Mouse (Mus musculus) heart, postnatal 10 days (tissue): ENCODE measurements around the gene Trim14. TPM values are rescaled to one million over a fixed set of nuclear protein-coding genes. Genes with fewer than 3 reads are reported as not detected.

Experiments used
- DNase-seq, 2 experiments: peaks; one replicate each; pipeline ENCODE4 v3.0.0; 2021
- intact Hi-C: fragments of 180-260 bp; cut with DNase I; formaldehyde crosslinking; loops from one replicate; pipeline ENCODE4 v1.15.1; 2025
- total RNA-seq, 2 experiments: library from RNA; stranded (reverse); gene quantifications; 2 replicates each; pipeline ENCODE4 v1.2.3; 2021

Gene Trim14
- total RNA-seq, 2 experiments from 2014 or later = 0.79 to 0.84 TPM

DNA sequence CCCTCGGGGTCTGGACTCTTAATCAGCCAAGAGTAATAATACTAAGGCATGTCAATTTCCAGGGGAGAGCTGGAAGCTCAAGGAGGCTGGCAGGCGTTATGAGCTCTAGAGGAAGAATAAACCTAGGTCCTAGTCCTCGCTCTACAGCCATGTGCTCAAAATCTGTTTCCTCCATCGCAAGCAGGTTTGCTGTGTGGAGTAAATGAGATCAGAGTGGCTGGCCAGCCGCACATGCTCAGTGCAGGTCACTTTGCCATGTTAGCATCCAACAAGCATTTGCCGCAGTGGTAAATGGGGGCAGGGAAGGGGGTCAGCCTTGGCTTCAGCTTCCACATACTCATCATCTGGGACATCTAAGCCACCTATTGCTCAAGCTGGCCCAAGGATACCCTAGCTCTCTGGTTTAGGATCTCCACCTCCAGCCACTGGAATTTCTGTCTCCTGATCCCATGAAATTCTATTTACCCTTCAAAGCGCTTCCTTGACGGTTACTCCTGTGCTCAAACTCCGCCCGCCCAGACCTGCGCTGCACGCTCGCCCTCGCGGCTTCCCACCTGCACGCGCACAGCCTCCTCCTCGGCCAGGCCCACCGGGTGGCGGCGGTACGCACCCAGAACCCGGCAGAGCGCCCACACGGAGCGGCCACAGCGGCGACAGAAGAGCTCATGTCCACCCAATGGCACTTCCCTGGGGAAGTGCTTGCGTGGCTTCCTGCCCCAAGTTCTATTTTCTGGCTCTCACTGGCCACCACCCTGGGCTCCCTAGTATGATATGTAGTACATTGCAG lies 1.8 kb downstream of the Trim14 start:
- intact Hi-C loops = loop anchor here (10.0 kb wide), 1 partner anchor 121 kb away; the partner anchor contains the start of gene Tbc1d2

GRCm38 (mm10) chr4:46532926-46533325 lies 3.0 kb downstream of the Trim14 start:
- intact Hi-C loops = loop anchor here (10.0 kb wide), 1 partner anchor 122 kb away; the partner anchor contains the start of gene Tbc1d2
- DNase-seq = no peak

More for the DNA sequence above, 1.8 kb downstream of the Trim14 start:
- DNase-seq = peak in 1 of 2 experiments; percentile 22

GRCm38 (mm10) chr4:46532511-46532910 lies 3.4 kb downstream of the Trim14 start:
- DNase-seq = no peak
- intact Hi-C loops = loop anchor here (10.0 kb wide), 1 partner anchor 122 kb away; the partner anchor contains the start of gene Tbc1d2

DNA sequence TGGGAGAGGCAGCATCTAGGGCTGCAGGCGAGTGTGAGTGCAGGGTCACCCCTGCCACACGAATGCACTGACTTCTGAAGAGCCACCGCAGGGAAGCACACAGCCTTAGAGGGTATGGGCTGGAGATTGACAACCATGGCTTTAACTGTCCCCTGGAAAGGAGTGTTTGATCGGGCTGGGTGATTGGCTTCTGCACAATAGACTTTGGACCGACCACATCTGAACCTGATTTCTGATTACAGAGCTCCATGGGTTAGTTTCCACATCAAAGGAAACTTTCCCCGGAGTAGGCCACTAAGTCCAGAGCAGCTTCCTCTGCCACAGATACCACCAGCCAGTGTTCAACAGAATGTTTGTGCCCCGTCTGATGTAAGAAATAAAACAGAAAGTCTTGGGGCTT lies 6.2 kb downstream of the Trim14 start:
- no peak for DNase-seq
- intact Hi-C loops = loop anchor here (10.0 kb wide), 1 partner anchor 125 kb away; the partner anchor contains the start of gene Tbc1d2

GRCm38 (mm10) chr4:46527558-46527926 lies 8.4 kb downstream of the Trim14 start:
- intact Hi-C loops = no loop called here
- DNase-seq = no peak

- DNase-seq = no peak
- intact Hi-C loops = no loop called here
Observed at GRCm38 (mm10) chr4:46526798-46527557, 9.0 kb downstream of the Trim14 start.

DNA sequence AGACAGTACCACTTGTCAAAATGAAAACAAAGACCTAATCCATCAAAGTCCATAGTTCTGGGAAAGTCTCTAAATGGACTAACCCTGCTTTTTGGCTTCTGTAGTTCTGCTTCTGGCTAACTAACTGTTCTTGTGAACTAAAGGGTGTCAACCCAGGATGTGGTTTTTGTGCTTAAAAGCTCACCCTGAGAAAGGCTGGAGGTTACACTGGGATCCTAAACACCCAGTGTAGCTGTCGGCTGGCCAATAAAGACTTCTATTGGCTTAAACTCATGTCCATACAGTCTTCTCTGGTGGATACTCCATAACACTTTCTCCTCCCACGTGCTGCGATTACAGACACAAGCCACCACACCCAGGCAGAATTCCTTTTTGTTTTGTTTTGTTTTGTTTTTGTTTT lies 9.7 kb downstream of the Trim14 start:
- intact Hi-C loops = no loop called here
- DNase-seq = no peak

DNA sequence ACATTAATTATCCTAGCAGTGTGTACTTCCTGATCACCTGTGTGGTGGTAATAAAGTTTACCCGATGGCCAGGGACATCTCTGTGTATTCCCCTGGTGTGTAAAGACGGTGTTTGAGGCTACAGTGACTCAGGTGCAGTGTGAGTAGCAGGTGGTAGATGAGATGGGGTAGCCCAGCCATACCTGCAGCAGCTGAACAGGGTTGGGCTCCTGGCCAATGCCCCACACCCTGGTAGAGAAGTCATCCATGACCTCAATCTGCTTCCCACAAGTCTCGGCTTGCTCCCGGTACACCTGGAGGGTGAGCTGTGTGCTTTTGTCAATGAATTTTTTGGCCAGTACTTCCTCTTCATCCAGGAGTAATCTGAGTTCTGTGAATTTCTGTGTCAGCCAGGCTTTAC lies 12.6 kb downstream of the Trim14 start:
- DNase-seq = no peak
- intact Hi-C loops = no loop called here

- DNase-seq = no peak
- intact Hi-C loops = no loop called here
Observed at GRCm38 (mm10) chr4:46521457-46521856, 14.5 kb downstream of the Trim14 start.

DNA sequence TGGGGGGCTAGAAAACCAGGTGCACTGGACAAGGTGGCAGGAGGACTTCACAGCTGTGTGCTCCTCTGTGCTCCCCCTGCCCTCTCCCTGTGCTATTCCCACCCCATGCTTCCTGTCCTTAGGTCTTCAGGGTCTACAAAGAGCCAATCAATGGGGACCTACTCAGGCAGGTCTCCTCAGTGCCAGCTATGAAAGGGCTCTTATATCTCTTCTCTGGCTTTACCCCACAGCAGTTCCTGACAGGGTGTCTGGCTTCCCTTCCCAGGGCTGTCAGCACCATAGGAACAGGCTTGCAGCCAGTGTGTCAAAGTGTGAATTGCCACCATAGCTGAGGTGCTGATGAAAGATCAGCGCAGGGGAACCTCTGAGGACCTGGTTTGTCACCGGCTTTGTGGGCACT lies 15.4 kb downstream of the Trim14 start:
- intact Hi-C loops = no loop called here
- DNase-seq = peak; percentile 38 to 47

GRCm38 (mm10) chr4:46507736-46508460 lies 28.0 kb downstream of the Trim14 start:
- intact Hi-C loops = loop anchor here (2.0 kb wide), 1 partner anchor 103 kb away; no protein-coding TSS in a partner anchor

DNA sequence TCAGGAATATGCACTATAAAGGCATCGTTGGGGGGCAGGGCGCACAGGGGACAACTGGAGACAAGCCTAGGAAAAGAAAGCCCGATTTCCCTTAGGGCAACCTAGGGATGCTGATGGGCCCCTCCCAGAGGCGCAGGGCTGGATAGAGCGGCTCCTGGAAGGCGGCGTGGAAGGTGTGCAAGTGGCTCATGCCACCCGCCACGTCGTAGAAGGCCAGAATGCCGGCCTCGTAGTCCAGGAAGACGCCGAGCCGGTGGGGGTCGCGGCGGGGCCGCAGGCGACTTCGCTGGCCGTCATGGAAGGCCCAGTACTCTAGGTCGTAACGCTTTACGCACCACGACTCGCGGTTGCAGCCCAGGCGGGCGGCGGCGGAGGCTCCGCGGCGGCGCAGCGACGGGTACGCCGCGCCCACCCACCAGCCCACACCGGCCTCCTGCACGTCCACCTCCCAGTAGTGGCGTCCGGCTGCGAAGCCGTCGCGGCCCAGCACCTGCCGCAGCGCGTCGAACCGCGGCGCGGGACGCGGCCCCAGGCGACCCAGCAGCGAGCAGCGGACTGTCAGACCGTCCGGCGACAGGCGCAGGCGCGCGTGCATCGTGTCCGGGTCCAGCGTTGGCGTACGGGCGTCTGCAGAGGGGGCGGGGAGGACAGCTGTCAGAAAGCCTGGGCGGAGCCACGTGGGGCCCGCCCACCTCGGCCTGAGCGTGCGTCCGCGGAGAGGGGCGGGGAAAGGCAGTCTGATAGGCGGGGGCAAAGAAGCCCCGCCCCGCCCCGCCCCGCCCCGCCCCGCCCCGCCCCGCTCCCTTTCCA lies 28.9 kb downstream of the Trim14 start:
- intact Hi-C loops = no loop called here
- peak; percentile 97 for DNase-seq

More at GRCm38 (mm10) chr4:46507736-46508460, 28.0 kb downstream of the Trim14 start:
- peak; percentile 87 to 91 for DNase-seq

DNA sequence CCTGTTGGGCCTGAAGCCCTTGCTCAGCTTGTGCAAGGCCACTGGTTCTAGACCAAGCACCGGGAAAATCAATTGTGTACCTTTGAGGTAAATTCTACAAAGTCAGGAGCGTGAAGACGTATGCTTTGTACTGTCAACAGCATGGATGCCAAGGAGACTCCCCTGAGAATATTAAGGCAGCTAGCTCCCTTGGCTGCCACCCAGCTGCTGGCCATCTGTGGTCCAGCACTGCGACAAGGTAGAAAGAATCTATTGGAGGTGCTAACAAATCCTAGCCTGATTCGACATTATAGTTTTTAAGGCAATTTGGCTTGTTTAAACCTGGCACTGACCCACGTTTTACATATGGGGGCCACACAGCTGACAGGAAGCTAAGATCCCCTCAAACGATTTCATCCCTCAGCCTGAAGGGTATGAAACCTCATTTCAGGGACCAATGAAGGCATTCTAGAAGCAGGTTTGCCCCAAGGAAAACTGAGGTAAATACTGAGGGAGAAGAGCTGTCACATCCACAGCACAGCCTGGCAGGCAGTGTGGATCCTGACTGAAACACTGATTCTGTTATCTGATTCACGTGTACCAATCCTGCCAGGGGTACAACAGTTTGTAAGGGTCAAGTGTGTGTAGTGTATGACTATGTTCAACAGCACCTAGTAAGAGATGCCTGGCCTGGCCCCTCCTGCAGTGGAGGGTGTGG lies 30.4 kb downstream of the Trim14 start:
- intact Hi-C loops = no loop called here
- no peak for DNase-seq

- no peak for DNase-seq
- intact Hi-C loops = no loop called here
Observed at GRCm38 (mm10) chr4:46503881-46504280, 32.1 kb downstream of the Trim14 start.

DNA sequence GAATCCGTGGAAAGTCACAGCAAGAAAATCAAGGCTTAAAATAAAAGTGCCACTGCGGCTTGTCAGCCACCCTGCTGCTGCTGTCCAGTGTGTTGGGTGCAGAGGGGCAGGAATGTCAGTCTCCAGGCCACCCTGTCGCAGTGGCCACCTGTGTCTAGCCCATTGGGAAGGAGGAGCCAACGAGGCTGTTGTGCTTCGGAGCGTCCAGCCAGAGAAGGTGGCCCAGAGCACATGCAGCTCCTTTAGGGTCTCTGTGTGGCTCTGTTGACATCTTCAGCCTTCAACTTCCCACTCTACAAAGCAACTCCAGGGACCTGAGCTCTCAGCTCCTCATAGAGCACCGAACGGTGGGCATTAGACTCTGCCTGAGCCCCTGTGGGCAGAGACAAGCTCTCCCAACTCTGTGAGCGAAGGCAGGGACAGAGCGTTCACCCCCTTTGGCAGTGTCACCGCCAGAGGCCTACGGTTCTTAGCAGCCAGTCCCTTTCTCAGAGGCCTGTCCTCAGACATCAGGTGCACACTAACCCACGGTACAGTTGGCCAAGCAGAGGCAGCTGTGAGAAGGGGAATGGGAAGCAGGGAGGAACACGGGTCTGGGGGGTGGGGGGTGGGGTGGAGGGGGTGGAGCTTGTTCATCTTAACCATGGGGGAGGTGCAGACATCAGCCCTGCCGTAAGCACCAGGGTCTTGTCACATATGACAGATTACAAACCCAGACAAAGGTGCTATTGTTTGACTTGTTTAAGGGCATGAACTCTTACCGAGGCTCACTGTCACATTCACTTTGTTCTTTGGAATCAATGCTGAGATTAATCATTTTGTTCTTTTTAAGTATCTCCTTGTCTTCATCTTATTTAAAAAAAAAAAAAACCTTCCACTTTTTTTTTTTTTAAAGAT lies 33.1 kb downstream of the Trim14 start:
- no peak for DNase-seq
- intact Hi-C loops = no loop called here

DNA sequence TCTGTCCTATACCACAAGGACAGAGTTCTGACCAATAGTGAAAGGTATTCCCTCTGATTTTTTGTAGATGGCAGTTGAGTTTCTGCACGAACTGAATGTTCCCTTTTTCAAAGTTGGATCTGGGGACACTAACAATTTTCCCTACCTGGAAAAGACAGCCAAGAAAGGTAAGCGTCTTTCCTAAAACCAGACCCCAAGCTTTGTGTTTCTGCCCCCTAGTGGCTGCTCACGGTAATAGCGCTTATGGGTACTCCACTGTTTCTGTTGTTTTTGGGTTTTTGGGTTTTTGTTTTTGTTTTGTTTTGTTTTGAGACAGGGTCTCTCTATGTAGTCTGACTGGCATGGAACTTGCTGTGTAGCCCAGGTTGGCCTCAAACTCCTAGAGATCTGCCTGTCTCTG lies 37.0 kb downstream of the Trim14 start:
- peak in 1 of 2 experiments; percentile 63 for DNase-seq
- intact Hi-C loops = loop anchor here (5.0 kb wide), 1 partner anchor 158 kb away; no protein-coding TSS in a partner anchor

GRCm38 (mm10) chr4:46498511-46498910 lies 37.4 kb downstream of the Trim14 start:
- intact Hi-C loops = loop anchor here (5.0 kb wide), 1 partner anchor 159 kb away; no protein-coding TSS in a partner anchor
- no peak for DNase-seq

GRCm38 (mm10) chr4:46497286-46497892 lies 38.6 kb downstream of the Trim14 start:
- peak; percentile 80 to 88 for DNase-seq
- intact Hi-C loops = loop anchor here (5.0 kb wide), 1 partner anchor 160 kb away; no protein-coding TSS in a partner anchor
